ENCODE assay signal across 8 mouse cellular contexts in the genomic region with DNA sequence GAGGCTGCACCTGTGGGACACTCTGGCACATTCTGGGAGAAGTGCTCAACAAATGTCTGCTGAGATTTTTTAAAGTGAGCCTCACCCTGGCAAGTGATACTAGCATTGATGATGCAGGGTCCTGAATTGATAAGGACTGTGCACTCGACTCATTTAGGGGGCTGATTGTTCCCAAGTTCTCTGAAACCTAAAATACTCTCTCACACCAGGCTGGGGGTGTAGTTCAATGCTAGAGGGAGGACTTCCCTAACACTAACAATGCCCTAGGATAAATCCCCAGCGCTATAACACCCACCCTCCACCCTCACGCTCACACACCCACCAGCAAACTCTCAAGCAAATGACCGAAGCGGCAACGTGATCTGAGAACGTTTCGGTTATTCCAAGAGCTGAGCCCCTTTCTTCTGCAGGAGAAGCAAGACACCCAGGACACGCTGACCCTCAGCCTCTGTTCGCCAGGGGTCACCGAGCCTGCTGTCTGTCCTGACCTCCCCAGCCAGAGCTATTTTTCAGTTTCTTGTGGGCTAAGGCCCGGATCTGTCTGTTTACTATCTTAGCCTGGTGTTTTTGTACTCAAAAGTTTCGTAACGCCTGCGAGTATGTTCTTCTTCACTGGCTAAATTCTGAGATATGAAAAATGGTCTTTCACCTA. TPM values are rescaled to one million over a fixed set of nuclear protein-coding genes. Genes with fewer than 3 reads are reported as not detected.
DNase-seq lines count a peak whose midpoint lies in the region; ATAC-seq and TF ChIP-seq lines count a peak whose summit lies in the region.

No protein-coding gene starts in this region.

- TF ChIP-seq CTCF in ES-Bruce4 (IDR thresholded peaks at IDR 0.05; ENCODE audit: low read depth, low read length): no peak

- DNase-seq in embryo, embryonic 10.5 days (ENCODE audit: low spot score): peak; percentile 53
- DNase-seq in right cerebral cortex, postnatal 14 days: no peak
- DNase-seq in spleen, postnatal 14 days (ENCODE audit: low spot score in 2 of 2): no peak
- no peak for DNase-seq in cerebellum, postnatal 14 days

- H3K4me2 ChIP-seq in hindbrain, embryonic 15.5 days: 0 out of 2 replicates have a peak overlapping the region, but pooled peaks have one; percentile 5
- H3K4me2 ChIP-seq in lung, embryonic 16.5 days (ENCODE audit: low read depth, low read length): no peak overlapping the region

- no peak for ATAC-seq in hindbrain, embryonic 15.5 days (ENCODE audit: low FRiP score, low read depth)
- no peak for ATAC-seq in lung, embryonic 16.5 days (ENCODE audit: low read depth)
- ATAC-seq in frontal cortex, adult (ENCODE audit: low TSS enrichment): no peak

- H3K27ac ChIP-seq in ES-Bruce4 (ENCODE audit: insufficient read depth, low read length): peak overlapping the region; percentile 24
- peak overlapping the region; percentile 80 for H3K27ac ChIP-seq in hindbrain, embryonic 15.5 days (replicated peaks)
- peak overlapping the region; percentile 82 for H3K27ac ChIP-seq in lung, embryonic 16.5 days (ENCODE audit: low read length)

- 0 out of 2 replicates have a peak overlapping the region, but pooled peaks have one; percentile 6 for H3K9ac ChIP-seq in ES-Bruce4 (ENCODE audit: low read depth, poor library complexity, severe bottlenecking)
- H3K9ac ChIP-seq in hindbrain, embryonic 15.5 days: no peak overlapping the region
- H3K9ac ChIP-seq in lung, embryonic 16.5 days (ENCODE audit: low read length): no peak overlapping the region; the same call in 1 of the 2 replicates

- WGBS in hindbrain, embryonic 15.5 days: 21% methylated on average over 15 of the region's 15 CpGs
- 42% methylated on average over 15 of the region's 15 CpGs for WGBS in lung, embryonic 16.5 days

- TF ChIP-seq POLR2A in ES-Bruce4 (IDR thresholded peaks at IDR 0.05; ENCODE audit: insufficient read depth, low read length): no peak

- no peaks in the 10 kb centered on the region for H3K27me3 ChIP-seq in ES-Bruce4 (ENCODE audit: control insufficient read depth, insufficient read depth, low read length, poor library complexity, severe bottlenecking)
- H3K27me3 ChIP-seq in hindbrain, embryonic 15.5 days: no peaks in the 10 kb centered on the region
- H3K27me3 ChIP-seq in lung, embryonic 16.5 days (ENCODE audit: control insufficient read depth, insufficient read depth, low read depth, low read length): no peaks in the 10 kb centered on the region

- no peaks in the 10 kb centered on the region for H3K36me3 ChIP-seq in ES-Bruce4 (ENCODE audit: control insufficient read depth, insufficient read depth, low read length, poor library complexity, severe bottlenecking)
- H3K36me3 ChIP-seq in hindbrain, embryonic 15.5 days: no peaks in the 10 kb centered on the region
- no peaks in the 10 kb centered on the region for H3K36me3 ChIP-seq in lung, embryonic 16.5 days (ENCODE audit: control insufficient read depth, insufficient read depth, low read length)

- peaks cover 15% of the 10 kb centered on the region for H3K4me1 ChIP-seq in ES-Bruce4 (ENCODE audit: control insufficient read depth, insufficient read depth, low read length)
- peaks cover 73% of the 10 kb centered on the region for H3K4me1 ChIP-seq in hindbrain, embryonic 15.5 days (replicated peaks)
- H3K4me1 ChIP-seq in lung, embryonic 16.5 days (replicated peaks; ENCODE audit: control insufficient read depth, insufficient read depth, low read length): peaks cover 47% of the 10 kb centered on the region

- no peak overlapping the region for H3K4me3 ChIP-seq in ES-Bruce4 (ENCODE audit: low read depth, low read length)
- no peak overlapping the region for H3K4me3 ChIP-seq in hindbrain, embryonic 15.5 days
- H3K4me3 ChIP-seq in lung, embryonic 16.5 days (ENCODE audit: low read length): no peak overlapping the region

- no peak for TF ChIP-seq EP300 in ES-Bruce4 (IDR thresholded peaks at IDR 0.05; ENCODE audit: insufficient read depth, low read depth, low read length)

- H3K9me3 ChIP-seq in ES-Bruce4 (replicated peaks; ENCODE audit: control insufficient read depth, insufficient read depth, low read length, poor library complexity, severe bottlenecking): no peaks in the 10 kb centered on the region
- no peaks in the 10 kb centered on the region for H3K9me3 ChIP-seq in hindbrain, embryonic 15.5 days
- no peaks in the 10 kb centered on the region for H3K9me3 ChIP-seq in lung, embryonic 16.5 days (ENCODE audit: control insufficient read depth, low read length)

RNA-seq across cellular contexts. Expression of a gene that starts 13.8 kb away (rescaled TPM):
- 27.5 and 29.8 TPM in 2 replicates for polyA plus RNA-seq in ES-Bruce4 (2011; ENCODE audit: insufficient read depth, insufficient read length, low read depth, missing spikeins)
- polyA plus RNA-seq in hindbrain, embryonic 15.5 days (2015; fragmentation: Nextera tagmentation; extraction: Ambion mirVana): 18.7 and 25.1 TPM in 2 replicates
- 16.0 and 17.3 TPM in 2 replicates for polyA plus RNA-seq in lung, embryonic 16.5 days (2015; fragmentation: Nextera tagmentation; extraction: Ambion mirVana)

RNA-seq across cellular contexts. Expression of a gene that starts 29.8 kb away (rescaled TPM):
- 5.5 and 11.6 TPM in 2 replicates for polyA plus RNA-seq in ES-Bruce4 (2011; ENCODE audit: insufficient read depth, insufficient read length, low read depth, missing spikeins)
- 41.3 and 47.1 TPM in 2 replicates for polyA plus RNA-seq in hindbrain, embryonic 15.5 days (2015; fragmentation: Nextera tagmentation; extraction: Ambion mirVana)
- polyA plus RNA-seq in lung, embryonic 16.5 days (2015; fragmentation: Nextera tagmentation; extraction: Ambion mirVana): 25.0 and 30.0 TPM in 2 replicates

RNA-seq across cellular contexts. Expression of a gene that starts 41.7 kb away (rescaled TPM):
- not detected in 2 replicates for polyA plus RNA-seq in ES-Bruce4 (2011; ENCODE audit: insufficient read depth, insufficient read length, low read depth, missing spikeins)
- 0.59 and 3.5 TPM in 2 replicates for polyA plus RNA-seq in hindbrain, embryonic 15.5 days (2015; fragmentation: Nextera tagmentation; extraction: Ambion mirVana)
- polyA plus RNA-seq in lung, embryonic 16.5 days (2015; fragmentation: Nextera tagmentation; extraction: Ambion mirVana): 0.93 TPM in 1 of 2 replicates, not detected in the other

RNA-seq across cellular contexts. Expression of a gene that starts 48.5 kb away (rescaled TPM):
- polyA plus RNA-seq in ES-Bruce4 (2011; ENCODE audit: insufficient read depth, insufficient read length, low read depth, missing spikeins): 103 and 112 TPM in 2 replicates
- 499 and 517 TPM in 2 replicates for polyA plus RNA-seq in hindbrain, embryonic 15.5 days (2015; fragmentation: Nextera tagmentation; extraction: Ambion mirVana)
- polyA plus RNA-seq in lung, embryonic 16.5 days (2015; fragmentation: Nextera tagmentation; extraction: Ambion mirVana): 312 and 332 TPM in 2 replicates

Comparison
In these comparisons a context has a peak if more than half of its experiments do, and no peak if none do; other contexts are left out.
1. H3K27ac ChIP-seq: peak in every context shown above with its lines; median percentile 82 in lung, embryonic 16.5 days; 80 in hindbrain, embryonic 15.5 days; 24 in ES-Bruce4.